Mouse (Mus musculus) megakaryocyte, embryonic 14.5 days (primary cell): ENCODE results near the gene Vps13d. TPM values are rescaled to one million over a fixed set of nuclear protein-coding genes. Genes with fewer than 3 reads are reported as not detected.

Experiments
- H3K27me3 ChIP-seq: replicated peaks from 2 replicates; pipeline ENCODE3; 2012; ENCODE audit warnings: inconsistent platforms
- H3K36me3 ChIP-seq: replicated peaks from 2 replicates; pipeline ENCODE3; 2012; ENCODE audit warnings: low read length, inconsistent platforms, mixed read lengths
- H3K4me1 ChIP-seq: 2 replicates; pipeline ENCODE4 v1.6.1; 2012; ENCODE audit warnings: inconsistent platforms
- H3K4me3 ChIP-seq: replicated peaks from 2 replicates; pipeline ENCODE3; 2012; ENCODE audit warnings: moderate library complexity, mild to moderate bottlenecking, inconsistent platforms
- H3K9me3 ChIP-seq: 2 replicates; pipeline ENCODE4 v1.6.1; 2012; ENCODE audit warnings: inconsistent platforms
- FLI1 ChIP-seq: IDR thresholded peaks from 2 replicates; pipeline ENCODE4 v1.6.1; 2012; ENCODE audit warnings: low read length, inconsistent platforms, mixed read lengths
- GATA1 ChIP-seq: IDR thresholded peaks from 3 replicates; pipeline ENCODE4 v1.6.1; 2012; ENCODE audit warnings: mixed read lengths, low read length, inconsistent platforms, borderline replicate concordance
- polyA plus RNA-seq: library from polyadenylated mRNA; stranded (reverse); fragments of >175 nt; gene quantifications from 2 replicates; pipeline ENCODE4 v1.2.3, GENCODE M21; 2012; ENCODE audit warnings: low replicate concordance; ENCODE audit not compliant: insufficient read depth

The Vps13d gene
- polyA plus RNA-seq, 1 experiment, result 20.6 TPM

DNA sequence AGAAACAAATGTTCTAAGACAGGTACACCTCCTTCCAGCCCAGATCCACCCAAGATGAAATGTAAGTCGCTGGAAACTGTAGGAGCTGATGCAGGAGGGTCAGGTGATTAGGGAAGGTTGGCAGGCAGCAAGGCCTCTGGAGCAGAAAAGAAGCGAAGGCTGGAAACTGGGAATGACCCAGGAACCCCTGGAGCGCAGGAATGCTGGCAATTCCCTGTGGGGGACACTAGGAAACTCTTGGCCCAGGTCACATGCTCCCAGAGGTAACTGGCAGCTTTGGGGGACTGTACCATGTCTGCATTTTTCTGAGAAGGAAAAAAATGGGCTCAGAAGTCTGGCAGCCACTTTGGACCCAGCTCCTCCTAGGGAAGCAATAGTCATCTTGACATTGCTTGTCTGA, 202.4 kb downstream of the Vps13d start:
- no peaks in the 10 kb centered on the region for H3K27me3 ChIP-seq
- H3K4me1 ChIP-seq, result peaks cover 95% of the 10 kb centered on the region
- TF ChIP-seq GATA1 (no peak), FLI1 (no peak)
- H3K4me3 ChIP-seq, result no peak overlapping the region
- H3K36me3 ChIP-seq, result peaks cover 69% of the 10 kb centered on the region
- no peaks in the 10 kb centered on the region for H3K9me3 ChIP-seq

DNA sequence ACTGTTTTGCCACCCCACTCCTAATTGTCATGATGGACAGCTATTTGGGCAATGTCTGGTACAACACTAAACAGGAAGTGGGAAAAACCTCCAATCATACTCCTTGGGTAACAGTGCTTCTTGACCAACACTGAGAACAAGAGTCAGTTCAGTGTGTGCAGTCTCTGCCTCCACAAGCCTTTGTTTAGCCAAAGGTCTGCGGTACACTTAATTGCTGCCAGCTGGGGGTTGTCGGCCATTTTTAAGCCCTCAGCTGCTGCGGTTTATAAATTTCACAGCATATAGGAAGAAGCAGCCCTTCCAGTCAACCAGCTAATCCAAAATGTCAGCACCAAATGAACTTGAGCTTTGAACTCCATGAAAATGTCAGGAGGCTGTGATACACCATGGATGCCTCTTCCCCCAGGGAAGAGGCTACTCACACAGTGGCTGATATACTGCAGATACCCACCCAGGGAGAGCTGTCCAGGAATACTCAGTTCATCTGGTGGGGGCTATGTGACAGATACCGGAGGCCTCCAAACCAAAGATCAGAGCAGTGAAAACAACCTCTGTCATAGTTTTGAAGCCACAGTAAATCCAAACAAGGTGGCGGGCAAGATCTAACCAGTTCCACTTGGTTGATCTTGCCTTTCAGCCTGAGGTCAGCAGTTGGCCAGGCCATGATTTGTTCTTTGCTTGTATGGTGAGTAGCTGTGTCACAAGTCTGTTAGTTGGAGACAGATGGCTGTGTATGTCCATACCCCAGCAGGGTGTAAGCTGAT, 206.2 kb downstream of the Vps13d start:
- Histone ChIP-seq H3K9me3 (no peaks in the 10 kb centered on the region), H3K27me3 (no peaks in the 10 kb centered on the region), H3K4me3 (no peak overlapping the region), H3K36me3 (peaks cover 88% of the 10 kb centered on the region), H3K4me1 (peaks cover 95% of the 10 kb centered on the region)
- TF ChIP-seq GATA1, result no peak
- no peak for TF ChIP-seq FLI1

- H3K36me3 ChIP-seq, result peaks cover 88% of the 10 kb centered on the region
- H3K9me3 ChIP-seq, result no peaks in the 10 kb centered on the region
- H3K4me1 ChIP-seq, result peaks cover 97% of the 10 kb centered on the region
- no peak overlapping the region for H3K4me3 ChIP-seq
- no peaks in the 10 kb centered on the region for H3K27me3 ChIP-seq
- TF ChIP-seq GATA1 (no peak), FLI1 (no peak)
Measured at GRCm38 (mm10) chr4:144986016-144986805, 208.6 kb downstream of the Vps13d start.

DNA sequence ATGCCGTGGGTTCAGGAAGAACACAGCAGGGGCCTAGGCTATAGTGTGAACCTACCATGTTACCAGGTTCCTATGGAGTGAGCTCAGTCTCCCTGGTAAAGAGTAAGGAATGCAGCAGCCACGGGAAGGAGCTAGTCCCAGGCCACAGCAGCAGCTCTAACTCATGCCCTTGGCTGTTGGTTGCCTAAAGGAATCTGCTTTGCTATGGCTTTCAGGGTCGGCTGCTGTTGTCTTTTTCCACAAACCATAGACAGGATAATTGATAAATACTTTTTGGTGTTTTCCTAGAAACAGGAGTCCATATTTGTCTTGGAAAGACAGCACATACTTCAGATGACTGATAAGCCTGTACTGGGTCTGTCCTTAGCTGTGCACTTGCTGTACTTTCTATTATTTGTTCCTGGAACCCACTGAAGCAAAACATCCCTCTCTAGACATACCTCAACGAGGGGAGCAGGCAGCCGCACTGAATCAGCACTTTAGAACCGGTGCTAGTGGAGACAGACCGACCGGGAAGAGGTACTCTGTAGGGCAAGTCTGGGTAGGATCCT, 210.9 kb downstream of the Vps13d start:
- Histone ChIP-seq H3K9me3 (no peaks in the 10 kb centered on the region), H3K36me3 (peaks cover 82% of the 10 kb centered on the region), H3K4me1 (peaks cover 98% of the 10 kb centered on the region), H3K4me3 (peak overlapping the region; percentile 47), H3K27me3 (no peaks in the 10 kb centered on the region)
- TF ChIP-seq GATA1 (no peak), FLI1 (no peak)

DNA sequence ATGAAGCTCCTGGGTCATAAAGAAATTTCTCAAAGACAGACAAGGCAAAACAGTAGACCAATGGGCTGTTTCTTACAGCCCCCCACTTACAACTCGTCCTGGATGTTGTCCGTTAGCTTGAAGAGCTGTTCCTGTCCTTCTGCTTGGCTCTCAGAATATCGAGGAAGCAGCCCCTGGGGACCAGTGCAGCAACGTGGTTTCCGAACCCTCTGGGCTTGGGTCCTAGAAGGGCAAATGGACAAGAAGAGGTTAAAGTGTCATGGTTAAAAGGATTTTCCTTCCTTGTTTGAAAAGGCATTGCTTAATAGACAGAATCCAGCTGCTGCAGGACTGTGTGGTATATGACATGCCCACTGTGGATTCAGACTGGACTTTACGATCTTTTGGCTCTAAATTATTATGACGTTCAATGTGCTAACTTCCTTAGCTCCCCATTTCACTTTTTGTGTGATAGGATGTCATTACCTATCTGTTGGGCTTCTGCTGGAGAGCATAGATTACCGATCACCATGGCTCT, 211.5 kb downstream of the Vps13d start:
- Histone ChIP-seq H3K4me3 (no peak overlapping the region), H3K27me3 (no peaks in the 10 kb centered on the region), H3K36me3 (peaks cover 82% of the 10 kb centered on the region), H3K9me3 (no peaks in the 10 kb centered on the region), H3K4me1 (peaks cover 98% of the 10 kb centered on the region)
- TF ChIP-seq FLI1 (no peak), GATA1 (no peak)

DNA sequence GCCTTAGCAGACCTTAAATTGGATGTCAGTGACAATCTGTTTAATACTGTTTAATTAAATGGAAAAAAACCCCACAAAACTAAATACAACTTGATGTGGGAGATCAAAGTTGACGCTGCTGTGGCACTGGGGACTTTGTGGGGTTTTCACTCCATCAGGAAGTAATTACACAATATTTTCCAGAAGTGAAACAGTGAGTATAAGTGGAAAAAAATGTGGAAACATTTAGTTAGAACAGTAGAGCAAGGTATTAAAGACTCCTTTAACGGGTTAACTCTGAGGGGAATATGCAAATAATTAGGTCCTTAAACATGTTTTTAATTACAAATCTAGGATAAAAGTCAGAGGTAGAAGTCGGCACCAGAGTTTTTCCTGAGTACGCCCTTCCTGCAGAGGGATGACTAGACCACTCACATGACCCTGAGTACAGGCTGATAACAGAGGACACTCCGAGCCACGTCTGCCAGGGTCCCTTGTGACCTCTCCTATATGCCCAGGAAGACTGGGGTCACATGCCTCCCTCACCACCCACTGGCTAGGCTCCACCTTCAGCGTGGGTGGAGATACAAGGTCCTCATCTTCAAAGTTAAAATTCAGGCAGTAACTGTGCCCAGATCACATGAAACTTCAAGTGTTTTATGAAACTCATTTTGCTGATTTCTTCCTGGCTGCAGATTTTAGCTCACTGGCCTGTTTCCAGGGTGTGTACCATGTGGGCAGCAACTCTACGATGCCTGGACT, 213.8 kb downstream of the Vps13d start:
- peaks cover 86% of the 10 kb centered on the region for H3K36me3 ChIP-seq

DNA sequence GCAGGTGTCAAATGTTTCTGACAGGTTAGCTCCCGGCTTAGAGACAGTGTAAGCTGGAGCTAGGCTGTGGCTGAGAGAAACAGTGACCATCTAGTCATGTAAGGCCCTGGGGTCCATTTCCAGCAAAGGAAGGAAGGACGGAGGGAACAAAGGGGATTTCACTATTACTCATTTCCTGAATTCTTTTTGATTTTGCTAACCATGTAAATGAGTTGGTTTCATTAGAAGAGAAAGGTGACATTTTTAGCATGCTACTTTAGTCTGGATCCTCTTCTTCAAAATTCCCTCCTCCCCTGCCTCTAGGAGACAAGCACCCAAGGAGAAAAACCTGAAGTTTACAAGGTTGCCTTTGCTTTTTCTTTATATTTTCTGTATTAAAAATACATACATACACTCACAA, 214.7 kb downstream of the Vps13d start:
- Histone ChIP-seq H3K4me3 (no peak overlapping the region), H3K36me3 (peaks cover 86% of the 10 kb centered on the region), H3K27me3 (no peaks in the 10 kb centered on the region), H3K9me3 (no peaks in the 10 kb centered on the region), H3K4me1 (peaks cover 98% of the 10 kb centered on the region)
- TF ChIP-seq GATA1 (no peak), FLI1 (no peak)

More for the DNA sequence above, 213.8 kb downstream of the Vps13d start:
- Histone ChIP-seq H3K27me3 (no peaks in the 10 kb centered on the region), H3K9me3 (no peaks in the 10 kb centered on the region), H3K4me1 (peaks cover 98% of the 10 kb centered on the region), H3K4me3 (peak overlapping the region; percentile 78)
- TF ChIP-seq FLI1 (no peak), GATA1 (0 out of 3 replicates have a peak, but pooled peaks have one; percentile 45)

- H3K4me1 ChIP-seq, result peaks cover 94% of the 10 kb centered on the region
- H3K36me3 ChIP-seq, result peaks cover 85% of the 10 kb centered on the region
Measured at GRCm38 (mm10) chr4:144978039-144978438, 216.8 kb downstream of the Vps13d start.

GRCm38 (mm10) chr4:144977057-144977456, 217.7 kb downstream of the Vps13d start:
- Histone ChIP-seq H3K36me3 (peaks cover 88% of the 10 kb centered on the region), H3K9me3 (no peaks in the 10 kb centered on the region), H3K27me3 (no peaks in the 10 kb centered on the region), H3K4me1 (peaks cover 96% of the 10 kb centered on the region), H3K4me3 (no peak overlapping the region)
- TF ChIP-seq GATA1 (no peak), FLI1 (no peak)

More at GRCm38 (mm10) chr4:144978039-144978438, 216.8 kb downstream of the Vps13d start:
- H3K27me3 ChIP-seq, result no peaks in the 10 kb centered on the region
- H3K4me3 ChIP-seq, result no peak overlapping the region
- no peaks in the 10 kb centered on the region for H3K9me3 ChIP-seq
- TF ChIP-seq FLI1, result no peak
